Mouse (Mus musculus) olfactory bulb, adult 2 months (tissue): ENCODE results near the gene St14. TPM values are rescaled to one million over a fixed set of nuclear protein-coding genes. Genes with fewer than 3 reads are reported as not detected.
A peak's percentile ranks its signal among the peaks of the same experiment; 100 is the strongest.
"Not testable (repeated sequence)": the region's sequence is repeated elsewhere in the genome, so short reads cannot be mapped to it uniquely, and the experiment has no call there.

Experiments used
- H3K27ac ChIP-seq: fragments of 200-500 bp; 2 replicates; pipeline ENCODE4 v1.5.1; 2012; ENCODE audit warnings: low read depth, low read length; ENCODE audit not compliant: insufficient read depth
- H3K4me1 ChIP-seq: fragments of 200-500 bp; 2 replicates; pipeline ENCODE4 v1.6.1; 2012; ENCODE audit warnings: low read length; ENCODE audit not compliant: control insufficient read depth, insufficient read depth
- H3K4me3 ChIP-seq: fragments of 200-500 bp; 2 replicates; pipeline ENCODE4 v1.5.1; 2012; ENCODE audit warnings: mild to moderate bottlenecking, low read depth, low read length, moderate library complexity; ENCODE audit not compliant: insufficient read depth
- CTCF ChIP-seq: fragments of 200-500 bp; IDR thresholded peaks from 2 replicates; pipeline ENCODE4 v1.5.1; 2012; ENCODE audit warnings: low read depth, mild to moderate bottlenecking, low read length, moderate library complexity; ENCODE audit not compliant: insufficient read depth
- POLR2A ChIP-seq: fragments of 200-500 bp; IDR thresholded peaks from 2 replicates; pipeline ENCODE4 v1.6.1; 2012; ENCODE audit warnings: mild to moderate bottlenecking, low read depth, low read length, moderate library complexity; ENCODE audit not compliant: insufficient read depth
- WGBS: fragments of 180-500 bp; shearing (Covaris S2); methylation state at CpG from one replicate; pipeline ENCODE4 v1.1.7; 2018; 5-methylcytosine and 5-hydroxymethylcytosine counted together
- polyA plus RNA-seq: library from polyadenylated mRNA; stranded (reverse); fragments of >200 nt; gene quantifications from 2 replicates; pipeline ENCODE4 v1.2.4, GENCODE M21; 2012; ENCODE audit warnings: low replicate concordance; ENCODE audit not compliant: missing spikeins, insufficient read depth, insufficient read length

St14 gene
- polyA plus RNA-seq = not detected in 2 replicates

- WGBS = 2% methylated on average over 70 of the region's 74 CpGs
- TF ChIP-seq POLR2A (no peak), CTCF (no peak)
- H3K4me1 ChIP-seq = peaks cover 18% of the 10 kb centered on the region
- peak within 1 kb of the TSS; percentile 28 for H3K4me3 ChIP-seq
- no peak within 1 kb of the TSS for H3K27ac ChIP-seq
These were observed at the start of gene St14 for GRCm38 (mm10) chr9:31131205-31131968. Gene St14 (minus strand): TSS chr9:31131853.

- Histone ChIP-seq H3K4me3 (no peak overlapping the region), H3K4me1 (peaks cover 19% of the 10 kb centered on the region), H3K27ac (peak overlapping the region; percentile 96)
- 17% methylated on average over 6 of the region's 6 CpGs for WGBS
- no peak for TF ChIP-seq POLR2A
- no peak for TF ChIP-seq CTCF
These were observed 46.0 kb upstream of the St14 start for GRCm38 (mm10) chr9:31177692-31178091.

DNA sequence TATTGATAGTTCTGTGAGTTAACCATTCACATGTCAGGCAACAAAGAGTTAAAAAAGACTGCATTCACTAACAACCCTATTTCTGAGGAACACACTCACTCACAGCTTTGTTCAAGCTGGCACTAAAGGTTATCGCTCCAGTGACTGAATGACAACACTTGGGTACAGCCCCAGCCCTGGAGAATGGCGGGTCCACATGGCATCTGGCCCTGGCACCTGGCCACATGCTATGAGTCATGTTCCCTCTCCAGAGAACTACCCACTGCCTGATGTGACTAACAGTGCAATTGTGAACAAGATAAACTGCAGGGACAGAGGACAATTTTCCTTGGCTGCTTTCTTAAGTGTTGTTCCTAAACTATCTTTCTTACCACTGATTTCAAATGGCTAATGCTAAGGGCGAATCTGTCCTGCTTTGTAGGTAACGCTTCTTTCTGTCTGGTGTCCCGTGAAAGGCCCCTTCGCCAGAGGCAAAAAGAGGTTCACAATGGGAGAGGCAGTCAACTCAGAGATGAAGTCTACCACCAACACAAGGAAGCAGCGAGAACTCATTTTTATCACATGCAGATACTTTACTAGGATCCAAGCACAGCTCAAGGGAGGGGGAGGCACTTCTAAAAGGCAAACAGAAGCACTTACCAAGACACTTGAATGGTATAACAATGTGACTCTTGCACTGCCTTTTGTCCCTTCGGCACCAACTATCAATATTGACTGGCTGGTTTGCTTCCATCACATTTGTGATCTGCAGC is 44.9 kb upstream of the St14 start:
- Histone ChIP-seq H3K4me3 (no peak overlapping the region), H3K4me1 (peaks cover 17% of the 10 kb centered on the region), H3K27ac (peak overlapping the region; percentile 79)
- WGBS = 14% methylated on average over 8 of the region's 8 CpGs
- no peak for TF ChIP-seq CTCF
- TF ChIP-seq POLR2A = no peak

GRCm38 (mm10) chr9:31175978-31176377 is 44.3 kb upstream of the St14 start:
- peaks cover 17% of the 10 kb centered on the region for H3K4me1 ChIP-seq
- no peak overlapping the region for H3K4me3 ChIP-seq
- peak overlapping the region; percentile 79 for H3K27ac ChIP-seq
- TF ChIP-seq CTCF (no peak), POLR2A (no peak)
- 18% methylated on average over 3 of the region's 3 CpGs for WGBS

DNA sequence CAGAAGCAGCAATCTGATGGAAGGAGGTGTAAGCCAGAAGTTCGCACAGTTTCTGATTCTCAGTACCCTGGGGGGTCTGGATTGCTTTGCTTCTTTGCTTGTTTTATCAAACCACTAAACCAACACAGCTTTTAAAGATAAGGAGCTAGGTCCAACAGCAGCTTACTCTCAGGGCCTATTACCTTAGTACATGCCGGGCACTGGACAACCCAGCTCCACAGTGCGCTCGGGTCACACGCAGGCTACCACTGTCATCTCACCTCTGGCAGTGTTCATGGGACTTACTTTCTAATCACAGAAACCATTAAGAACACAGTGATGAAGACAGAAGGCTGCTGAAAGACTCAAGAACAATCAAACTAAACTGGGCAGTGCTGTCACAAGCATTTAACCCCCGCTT is 43.7 kb upstream of the St14 start:
- Histone ChIP-seq H3K4me1 (peaks cover 17% of the 10 kb centered on the region), H3K27ac (0 out of 2 replicates have a peak overlapping the region, but pooled peaks have one; percentile 22), H3K4me3 (no peak overlapping the region)
- TF ChIP-seq POLR2A = no peak
- TF ChIP-seq CTCF = no peak
- WGBS = 80% methylated on average over 6 of the region's 6 CpGs

DNA sequence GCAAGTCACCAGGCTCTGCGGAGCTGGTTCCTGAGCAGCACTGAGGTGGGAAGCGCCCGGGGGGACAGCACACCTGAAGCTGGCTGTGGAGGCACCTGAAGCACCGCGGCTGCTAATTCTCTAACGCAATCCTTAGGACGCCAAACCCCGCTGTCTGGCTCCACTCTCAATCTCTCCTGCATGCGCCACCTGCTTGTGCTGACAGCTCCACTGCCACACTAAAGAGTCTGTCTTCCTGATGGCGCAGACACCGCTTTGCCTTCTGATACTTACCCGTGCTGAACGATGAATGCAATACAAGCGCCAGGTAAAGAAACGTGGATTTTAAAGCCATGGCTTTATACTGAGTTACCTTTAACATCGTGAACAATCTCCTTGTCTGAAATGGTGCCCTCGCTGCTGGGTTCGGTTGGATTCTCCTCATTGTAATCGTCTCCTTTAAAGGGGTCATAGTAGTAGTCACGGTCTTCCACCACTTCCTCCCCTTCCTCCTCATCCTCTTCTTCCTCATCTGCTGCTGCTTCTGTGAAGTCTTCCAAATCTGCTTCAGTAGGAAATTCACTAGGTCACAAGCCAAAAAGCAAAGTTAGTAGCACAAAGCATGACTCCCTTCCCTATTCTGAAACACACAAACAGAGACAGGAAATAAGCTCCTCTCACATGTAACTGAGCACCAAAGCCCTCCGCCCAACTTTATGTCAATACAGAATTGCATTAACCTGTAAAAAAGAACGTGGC is 36.9 kb upstream of the St14 start:
- 94% methylated on average over 22 of the region's 22 CpGs for WGBS
- Histone ChIP-seq H3K27ac (no peak overlapping the region), H3K4me1 (no peaks in the 10 kb centered on the region), H3K4me3 (no peak overlapping the region)
- no peak for TF ChIP-seq POLR2A
- TF ChIP-seq CTCF = no peak

GRCm38 (mm10) chr9:31167305-31167704 is 35.7 kb upstream of the St14 start:
- 90% methylated on average over 13 of the region's 13 CpGs for WGBS
- TF ChIP-seq CTCF = no peak
- TF ChIP-seq POLR2A = no peak
- Histone ChIP-seq H3K4me3 (no peak overlapping the region), H3K27ac (no peak overlapping the region), H3K4me1 (no peaks in the 10 kb centered on the region)

DNA sequence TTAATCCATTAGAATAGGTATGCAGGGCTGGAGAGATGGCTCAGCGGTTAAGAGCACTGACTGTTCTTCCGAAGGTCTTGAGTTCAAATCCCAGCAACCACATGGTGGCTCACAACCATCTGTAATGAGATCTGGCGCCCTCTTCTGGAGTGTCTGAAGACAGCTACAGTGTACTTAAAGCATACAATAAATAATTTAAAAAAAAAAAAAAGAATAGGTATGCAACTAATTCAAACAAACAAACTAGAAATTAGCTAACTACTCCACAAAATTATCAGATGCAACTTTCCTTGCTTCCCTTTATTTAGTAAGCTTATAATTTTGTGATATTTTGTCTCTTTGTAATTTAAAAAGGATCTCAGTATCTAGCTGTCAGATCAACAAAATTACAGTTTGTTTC is 33.9 kb upstream of the St14 start:
- not testable (repeated sequence) for H3K4me1 ChIP-seq, H3K4me3 ChIP-seq, H3K27ac ChIP-seq
- 93% methylated on average over 3 of the region's 3 CpGs for WGBS

DNA sequence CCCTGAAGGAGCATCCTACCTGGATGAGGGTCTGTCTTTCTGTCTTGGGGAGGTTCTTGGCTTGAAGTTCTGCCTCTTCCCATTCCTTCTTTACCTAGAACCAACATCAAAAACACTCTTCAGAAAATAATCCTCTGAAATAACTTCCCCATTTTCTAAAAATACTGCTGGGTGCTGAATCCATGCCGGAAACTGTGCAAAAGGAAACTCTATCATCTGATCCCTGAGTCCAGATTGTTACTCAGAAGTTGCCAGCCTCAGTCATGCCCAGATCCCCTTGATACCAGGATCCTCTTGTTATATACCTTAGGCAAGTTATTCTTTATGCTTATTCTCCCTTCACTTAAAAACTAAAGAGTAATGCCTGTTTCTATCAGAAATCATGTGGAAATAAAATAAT is 31.7 kb upstream of the St14 start:
- TF ChIP-seq POLR2A (no peak), CTCF (no peak)
- H3K4me3 ChIP-seq = no peak overlapping the region
- no peak overlapping the region for H3K27ac ChIP-seq
- H3K4me1 ChIP-seq = no peaks in the 10 kb centered on the region
- WGBS = 62% methylated on average over 1 of the region's 1 CpGs
